Mouse (Mus musculus) layer of hippocampus, adult 9-11 months (tissue): ENCODE results near the gene Pogz.
A peak's percentile ranks its signal among the peaks of the same experiment; 100 is the strongest.

ENCODE experiments used
- DNase-seq: peaks from one replicate; pipeline ENCODE4 v3.0.0; 2022

The Pogz gene

GRCm38 (mm10) chr3:94837183-94837890 lies at the start of gene Pogz:
Gene Pogz (plus strand): TSS chr3:94837567.
- peak; percentile 98 for DNase-seq

GRCm38 (mm10) chr3:94789071-94789470 lies 48.3 kb upstream of the Pogz start:
- no peak for DNase-seq

- DNase-seq = no peak
Observed at GRCm38 (mm10) chr3:94789516-94789915, 47.9 kb upstream of the Pogz start.

- peak; percentile 18 for DNase-seq
Observed at GRCm38 (mm10) chr3:94792258-94792657, 45.1 kb upstream of the Pogz start.

GRCm38 (mm10) chr3:94793672-94794071 lies 43.7 kb upstream of the Pogz start:
- DNase-seq = no peak

- no peak for DNase-seq
Observed at GRCm38 (mm10) chr3:94794359-94794758, 43.0 kb upstream of the Pogz start.

GRCm38 (mm10) chr3:94795596-94796140 lies 41.7 kb upstream of the Pogz start:
- DNase-seq = no peak

GRCm38 (mm10) chr3:94796181-94796580 lies 41.2 kb upstream of the Pogz start:
- no peak for DNase-seq

- peak; percentile 14 for DNase-seq
Observed at GRCm38 (mm10) chr3:94804146-94804545, 33.2 kb upstream of the Pogz start.

- no peak for DNase-seq
Observed at GRCm38 (mm10) chr3:94804976-94805375, 32.4 kb upstream of the Pogz start.

- DNase-seq = no peak
Observed at GRCm38 (mm10) chr3:94808296-94808695, 29.1 kb upstream of the Pogz start.

- peak; percentile 16 for DNase-seq
Observed at GRCm38 (mm10) chr3:94811628-94812027, 25.7 kb upstream of the Pogz start.

- DNase-seq = no peak
Observed at GRCm38 (mm10) chr3:94813651-94814050, 23.7 kb upstream of the Pogz start.

- no peak for DNase-seq
Observed at GRCm38 (mm10) chr3:94814063-94814462, 23.3 kb upstream of the Pogz start.

- no peak for DNase-seq
Observed at GRCm38 (mm10) chr3:94814663-94815062, 22.7 kb upstream of the Pogz start.

- no peak for DNase-seq
Observed at GRCm38 (mm10) chr3:94815603-94816002, 21.8 kb upstream of the Pogz start.

GRCm38 (mm10) chr3:94817731-94818130 lies 19.6 kb upstream of the Pogz start:
- no peak for DNase-seq

GRCm38 (mm10) chr3:94819452-94820425 lies 17.6 kb upstream of the Pogz start:
- no peak for DNase-seq

GRCm38 (mm10) chr3:94821008-94821638 lies 16.2 kb upstream of the Pogz start:
- no peak for DNase-seq

- no peak for DNase-seq
Observed at GRCm38 (mm10) chr3:94822082-94822481, 15.3 kb upstream of the Pogz start.

- no peak for DNase-seq
Observed at GRCm38 (mm10) chr3:94824110-94824509, 13.3 kb upstream of the Pogz start.

- DNase-seq = no peak
Observed at GRCm38 (mm10) chr3:94832100-94832499, 5.3 kb upstream of the Pogz start.

- DNase-seq = no peak
Observed at GRCm38 (mm10) chr3:94832701-94833100, 4.7 kb upstream of the Pogz start.
